Mouse (Mus musculus) right cerebral cortex, postnatal 10 days (tissue): ENCODE measurements around the gene Fgf22.
A peak's percentile ranks its signal among the peaks of the same experiment; 100 is the strongest.
"Not testable (repeated sequence)": the region's sequence is repeated elsewhere in the genome, so short reads cannot be mapped to it uniquely, and the experiment has no call there.

Experiments
- DNase-seq, 2 experiments: peaks; one replicate each; pipeline ENCODE4 v3.0.0; 2021; ENCODE audit warnings: low spot score in 2 of 2

Fgf22 gene

DNA sequence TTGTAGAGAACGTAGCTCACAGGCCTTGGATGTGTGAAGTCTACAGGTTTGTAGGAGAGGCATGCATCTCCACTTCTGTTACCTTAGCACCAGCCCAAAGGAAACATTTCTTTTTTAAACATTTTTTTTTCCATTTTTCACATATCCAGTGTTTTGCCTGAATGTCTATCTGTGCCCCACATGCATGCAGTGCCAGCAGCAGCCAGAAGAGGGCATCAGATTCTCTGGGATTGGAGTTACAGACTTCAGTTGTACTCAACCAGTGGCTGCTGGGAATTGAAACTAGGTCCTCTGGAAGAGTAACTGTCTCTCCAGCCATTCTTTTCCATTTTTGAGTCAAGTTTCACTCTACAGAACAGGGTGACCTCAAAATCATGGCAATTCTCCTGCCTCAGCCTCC, 22.4 kb upstream of the Fgf22 start:
- DNase-seq: no peak

DNA sequence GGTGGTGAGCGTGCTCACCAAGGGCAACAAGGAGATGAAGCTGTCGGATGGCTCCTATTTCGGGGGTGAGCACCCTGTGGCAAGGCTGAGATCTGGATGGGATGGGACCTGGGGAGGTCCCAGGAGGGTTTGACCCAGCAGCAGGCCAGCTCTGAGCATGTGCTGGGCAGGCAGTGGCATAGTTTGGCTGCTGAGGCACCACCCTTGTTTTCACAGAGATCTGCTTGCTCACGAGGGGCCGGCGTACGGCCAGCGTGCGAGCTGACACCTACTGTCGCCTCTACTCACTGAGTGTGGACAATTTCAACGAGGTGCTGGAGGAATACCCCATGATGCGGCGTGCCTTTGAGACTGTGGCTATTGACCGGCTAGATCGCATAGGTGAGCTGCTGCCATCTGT, 21.0 kb upstream of the Fgf22 start:
- DNase-seq: no peak

DNA sequence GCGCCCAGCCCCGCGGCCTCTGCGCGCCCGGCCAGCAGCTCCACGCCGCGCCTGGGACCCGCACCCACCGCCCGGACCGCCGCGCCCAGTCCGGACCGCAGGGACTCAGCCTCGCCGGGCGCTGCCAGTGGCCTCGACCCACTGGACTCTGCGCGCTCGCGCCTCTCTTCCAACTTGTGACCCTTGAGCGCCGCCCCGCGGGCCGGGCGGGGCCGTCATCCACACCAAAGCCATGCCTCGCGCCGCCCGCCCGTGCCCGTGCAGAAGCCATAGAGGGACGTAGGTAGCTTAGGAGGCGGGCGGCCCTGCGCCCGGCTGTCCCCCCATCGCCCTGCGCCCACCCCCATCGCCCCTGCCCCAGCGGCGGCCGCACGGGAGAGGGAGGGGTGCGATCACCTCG, 19.5 kb upstream of the Fgf22 start:
- DNase-seq: no peak

DNA sequence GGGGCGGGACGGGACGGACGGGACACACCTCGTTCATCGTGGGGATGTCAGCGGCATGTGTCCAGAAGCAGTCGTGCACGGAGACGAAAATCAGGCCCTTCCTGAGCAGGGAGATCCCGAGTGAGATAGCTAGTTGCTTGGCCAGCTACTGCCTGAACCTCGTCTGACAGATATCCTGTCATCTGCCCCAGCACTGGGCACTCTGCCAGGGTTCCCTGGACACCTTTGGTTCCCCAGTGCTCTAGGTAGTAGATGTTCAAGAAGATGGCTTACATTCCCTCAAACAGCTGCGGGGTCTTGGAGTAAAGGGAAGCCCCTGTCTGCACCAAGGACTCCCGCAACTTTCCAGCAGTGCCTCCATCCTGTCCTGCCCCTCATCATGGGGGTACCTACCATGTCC, 18.2 kb upstream of the Fgf22 start:
- DNase-seq: no peak

DNA sequence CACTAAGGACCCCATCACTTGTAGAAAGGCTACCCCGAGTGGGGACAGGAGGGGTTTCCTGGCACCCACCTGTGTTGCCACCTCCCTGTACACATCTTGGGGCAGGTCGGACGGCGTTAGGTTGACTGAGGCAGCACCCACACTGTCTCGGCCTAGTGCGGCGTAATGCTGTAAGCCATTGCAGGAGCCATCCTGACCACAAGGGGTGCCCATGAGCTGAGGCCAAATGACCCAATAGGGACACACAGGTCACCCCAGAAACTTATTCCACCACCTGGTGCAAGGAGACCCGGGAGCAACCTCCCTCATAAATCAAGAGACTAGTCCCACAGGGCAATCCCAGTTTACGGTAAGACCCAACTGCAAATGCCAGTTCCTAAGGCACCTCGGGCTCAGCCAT, 16.6 kb upstream of the Fgf22 start:
- DNase-seq: no peak

DNA sequence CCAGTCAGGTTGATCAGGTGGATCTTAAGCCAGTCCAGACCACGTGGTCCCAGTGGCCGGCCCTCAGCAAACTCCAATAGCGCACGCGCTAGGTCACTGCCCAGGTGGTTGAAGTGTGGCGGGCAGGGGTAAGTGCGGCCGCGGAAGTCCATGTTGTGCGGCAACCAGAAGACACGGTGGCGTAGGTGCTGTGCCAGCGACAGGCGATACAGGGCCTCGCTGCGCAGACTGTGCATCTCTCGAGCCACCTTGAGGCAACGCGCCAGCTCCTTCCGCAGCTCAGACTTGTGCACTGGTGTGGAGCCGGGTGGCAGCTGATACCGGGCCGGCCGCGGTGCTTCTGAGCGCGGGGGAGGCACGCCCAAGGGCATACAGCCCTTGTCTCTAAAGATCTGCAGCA, 15.6 kb upstream of the Fgf22 start:
- DNase-seq: no peak

DNA sequence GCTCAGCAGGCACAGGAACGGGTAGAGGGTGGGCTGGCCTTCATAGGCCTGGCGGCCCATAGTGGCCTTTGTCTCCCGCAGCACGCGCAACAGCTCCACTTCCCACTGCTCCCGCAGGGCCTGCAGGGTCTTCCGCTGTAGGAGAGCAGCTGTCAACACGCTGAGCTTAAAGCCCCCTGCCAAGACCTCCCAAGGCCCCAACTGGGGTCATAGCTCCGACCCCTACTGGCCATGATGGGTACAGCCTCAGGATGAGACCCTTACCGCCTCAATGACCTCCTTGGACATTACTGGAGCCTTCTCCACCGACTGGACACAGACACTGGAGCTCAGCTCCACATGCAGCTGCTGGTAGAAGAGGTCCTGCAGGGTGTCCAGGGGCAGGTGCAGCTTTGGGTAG, 14.0 kb upstream of the Fgf22 start:
- no peak for DNase-seq

DNA sequence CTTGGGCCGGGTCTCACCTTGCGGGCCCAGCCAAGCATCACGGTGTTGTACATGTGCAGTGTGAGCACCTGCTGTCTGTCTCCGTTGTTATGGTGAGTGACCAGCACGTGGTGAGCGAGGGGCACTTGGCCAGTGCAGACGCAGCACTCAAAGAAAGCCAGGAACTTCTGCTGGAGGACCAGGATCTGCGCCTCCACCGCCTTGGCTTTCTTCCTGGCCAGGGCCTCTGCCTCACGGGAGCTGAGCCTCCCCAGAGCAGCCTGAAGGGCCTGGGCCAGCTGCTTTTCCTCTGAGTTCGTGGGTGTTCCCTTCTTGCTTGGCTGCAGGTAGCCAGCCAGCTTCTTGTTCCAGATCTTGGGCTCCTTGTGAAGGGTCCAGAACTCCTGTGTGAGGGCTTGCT, 11.7 kb upstream of the Fgf22 start:
- DNase-seq: no peak

DNA sequence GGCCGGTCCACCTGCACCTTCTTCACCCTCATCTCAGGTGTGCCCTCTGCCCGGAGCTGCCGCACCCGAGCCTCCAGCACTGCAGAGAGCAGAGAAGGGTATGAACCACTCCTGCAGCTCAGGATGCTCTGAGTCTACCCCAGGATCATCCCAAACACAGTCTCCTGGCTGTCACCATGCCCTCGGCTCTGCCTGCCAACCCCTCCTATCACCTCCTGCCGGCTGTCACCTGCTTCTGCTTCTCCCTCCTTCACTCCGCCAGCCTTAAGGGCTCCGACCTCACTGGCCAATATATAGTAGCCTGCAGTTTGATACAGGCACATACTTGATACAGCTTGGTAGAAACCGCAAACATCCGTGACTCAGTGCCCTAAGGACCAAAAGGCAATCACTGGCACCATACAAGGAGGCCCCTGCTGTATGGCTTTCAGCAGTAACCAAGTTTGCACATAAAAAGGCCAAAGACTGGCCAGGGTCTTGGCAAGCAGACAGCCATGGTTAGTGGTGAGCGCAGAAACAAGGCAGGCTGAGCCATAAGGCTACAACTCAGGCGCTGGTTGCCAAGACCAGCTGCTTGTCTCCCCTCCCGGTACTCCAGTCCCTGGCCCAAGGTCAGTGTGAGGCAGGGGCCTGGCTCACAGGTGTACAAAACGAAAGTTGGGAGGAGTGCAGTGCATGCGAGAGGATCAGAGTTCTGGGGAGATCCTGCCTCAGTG, 11.1 kb upstream of the Fgf22 start:
- DNase-seq: no peak

DNA sequence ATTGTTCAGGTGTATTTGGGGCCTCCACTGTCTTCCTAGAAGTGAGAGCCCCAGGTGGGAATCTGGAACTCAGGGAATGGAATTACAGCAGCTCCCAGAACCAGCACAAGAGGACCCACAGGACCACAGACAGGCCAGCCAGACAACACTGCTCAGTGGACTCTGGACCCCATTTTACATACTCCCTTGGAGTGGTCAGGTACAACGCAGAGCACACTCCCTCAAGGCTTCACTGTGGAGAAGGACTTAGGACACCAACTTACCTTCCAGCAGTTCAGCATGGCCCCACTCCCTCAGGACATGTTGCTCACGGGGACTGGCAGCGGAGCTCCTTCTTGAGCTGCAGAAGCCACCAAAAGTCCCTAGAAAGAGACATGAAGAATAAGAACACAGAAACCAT, 9.5 kb upstream of the Fgf22 start:
- DNase-seq: no peak

DNA sequence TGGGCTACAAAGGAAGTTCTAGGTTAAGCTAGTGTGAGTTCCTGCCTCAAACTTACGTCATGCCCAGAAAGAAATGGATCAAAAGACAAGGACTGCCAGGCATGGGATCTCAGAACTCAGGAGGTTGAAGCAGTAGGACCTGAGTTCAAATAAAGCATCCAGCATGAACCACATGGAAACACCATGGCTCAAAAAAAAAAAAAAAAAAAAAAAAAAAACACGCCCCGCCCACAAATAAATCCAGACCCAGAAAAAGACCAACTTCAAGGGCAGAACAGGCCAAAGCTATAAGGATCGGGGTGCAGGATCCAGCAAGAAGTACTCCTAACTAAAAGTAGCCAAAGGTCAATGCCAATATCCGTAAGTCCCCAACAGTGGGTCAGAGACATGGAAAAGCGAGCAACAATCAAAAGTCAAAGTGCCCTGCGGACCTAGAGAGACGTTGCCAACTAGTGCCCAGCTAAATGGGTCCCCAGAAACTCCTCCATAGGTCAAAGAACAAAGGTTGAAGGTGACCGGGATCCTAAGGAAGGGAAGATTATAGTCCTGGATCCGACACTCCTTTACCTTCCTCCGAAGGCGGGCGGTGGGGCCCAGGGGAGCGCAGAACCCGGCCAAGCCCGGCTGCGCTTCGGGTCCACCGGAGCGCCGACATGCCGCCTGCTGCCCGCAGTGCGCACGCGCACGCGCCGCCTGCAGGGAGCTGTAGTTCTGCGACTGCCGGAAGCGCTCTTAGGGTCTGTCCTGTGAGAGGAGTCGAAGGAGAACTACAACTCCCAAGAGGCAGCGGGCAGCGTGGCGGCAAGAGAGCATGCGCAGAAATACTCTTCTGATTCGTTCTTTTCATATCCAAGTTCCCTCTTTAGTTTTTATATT, 8.7 kb upstream of the Fgf22 start, which contains the start of gene Polrmt:
Gene Polrmt (minus strand): TSS at position 684 of the 876 bp plus-strand sequence.
- DNase-seq: peak; percentile 98

DNA sequence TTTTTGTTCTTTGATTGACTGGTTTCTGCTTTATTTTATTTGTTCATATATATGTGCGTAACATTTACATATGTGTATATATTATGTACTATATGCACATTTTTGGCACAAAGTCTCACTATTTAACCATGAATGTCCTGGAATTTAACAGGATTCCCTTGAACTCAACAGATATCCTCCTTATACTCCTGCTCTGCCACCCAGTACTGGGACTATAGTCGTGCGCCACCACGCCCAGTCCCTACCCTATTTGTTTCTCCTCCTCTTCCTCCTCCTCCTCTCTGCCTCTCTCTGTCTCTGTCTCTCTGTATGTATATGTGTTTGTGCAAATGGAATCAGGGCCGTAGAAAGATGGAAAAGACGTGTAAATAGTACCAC, 8.1 kb upstream of the Fgf22 start:
- DNase-seq: no peak

DNA sequence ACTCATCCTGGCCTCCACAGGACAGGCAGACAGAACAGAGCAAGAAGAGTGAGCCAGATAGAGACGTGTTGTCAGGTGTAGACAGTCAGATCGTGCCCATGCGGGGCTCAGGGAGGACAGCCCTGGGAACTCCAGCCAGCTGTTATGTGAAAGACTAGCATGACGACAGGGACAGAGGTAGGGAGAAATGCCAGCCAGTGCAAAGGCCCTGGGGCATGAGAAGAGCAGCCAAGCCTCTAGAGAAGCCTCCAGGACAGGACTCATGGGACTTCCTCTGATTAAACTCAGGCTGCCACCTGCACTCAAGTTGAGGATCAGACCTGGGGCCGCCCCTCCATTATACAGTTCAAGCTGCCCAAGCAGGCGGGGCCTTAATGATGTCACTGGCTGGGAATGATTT, 6.4 kb upstream of the Fgf22 start:
- no peak for DNase-seq

DNA sequence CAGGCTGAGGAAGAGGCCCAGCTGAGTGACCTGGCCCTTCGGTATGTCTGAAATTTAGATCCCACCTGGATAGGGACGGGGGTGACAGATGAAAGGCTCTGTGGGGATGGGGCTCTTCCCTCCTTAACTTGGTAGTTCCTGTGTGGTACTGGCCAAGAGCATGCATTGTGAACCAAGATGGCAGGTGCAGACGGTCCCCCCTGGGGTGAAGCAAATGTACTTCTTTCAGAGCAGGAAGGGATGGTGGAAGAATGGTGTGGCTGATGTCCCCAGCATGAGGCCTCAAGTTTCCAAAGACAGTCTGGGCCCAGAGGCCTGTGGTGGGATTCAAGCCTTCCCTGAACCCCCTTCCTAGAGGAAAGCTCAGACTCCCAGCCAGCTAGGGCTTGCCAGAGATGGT, 978 bp downstream of the Fgf22 start:
- DNase-seq: no peak

DNA sequence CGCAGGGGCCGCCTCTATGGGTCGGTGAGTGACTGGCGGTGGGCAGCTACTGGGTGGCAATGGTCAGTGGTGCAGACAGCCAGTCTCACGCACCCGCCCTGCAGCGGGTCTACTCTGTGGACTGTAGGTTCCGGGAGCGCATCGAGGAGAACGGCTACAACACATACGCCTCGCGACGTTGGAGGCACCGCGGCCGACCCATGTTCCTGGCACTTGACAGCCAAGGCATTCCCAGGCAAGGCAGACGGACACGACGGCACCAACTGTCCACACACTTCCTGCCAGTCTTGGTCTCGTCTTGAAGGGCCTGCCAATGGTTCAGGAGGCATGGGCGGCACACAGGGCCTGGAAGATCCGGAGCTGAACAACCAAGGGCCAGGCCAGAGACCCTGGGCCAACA, 1.8 kb downstream of the Fgf22 start:
- DNase-seq: no peak

DNA sequence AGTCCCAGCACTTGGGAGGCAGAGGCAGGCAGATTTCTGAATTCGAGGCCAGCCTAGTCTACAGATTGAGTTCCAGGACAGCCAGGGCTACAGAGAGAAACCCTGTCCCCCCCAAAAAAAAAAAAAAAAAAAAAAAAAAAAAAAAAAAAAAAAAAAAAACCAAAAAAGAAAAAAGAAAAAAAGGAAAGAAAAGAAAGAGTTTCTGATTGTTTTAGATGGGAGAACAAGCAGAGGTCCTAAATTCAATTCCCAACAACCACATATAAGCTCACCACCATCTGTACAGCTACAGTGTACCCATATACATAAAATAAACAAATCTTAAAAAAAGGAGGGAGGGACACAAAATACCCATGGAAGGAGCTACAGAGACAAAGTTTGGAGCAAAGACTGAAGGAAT, 4.8 kb downstream of the Fgf22 start:
- DNase-seq: not testable (repeated sequence)

DNA sequence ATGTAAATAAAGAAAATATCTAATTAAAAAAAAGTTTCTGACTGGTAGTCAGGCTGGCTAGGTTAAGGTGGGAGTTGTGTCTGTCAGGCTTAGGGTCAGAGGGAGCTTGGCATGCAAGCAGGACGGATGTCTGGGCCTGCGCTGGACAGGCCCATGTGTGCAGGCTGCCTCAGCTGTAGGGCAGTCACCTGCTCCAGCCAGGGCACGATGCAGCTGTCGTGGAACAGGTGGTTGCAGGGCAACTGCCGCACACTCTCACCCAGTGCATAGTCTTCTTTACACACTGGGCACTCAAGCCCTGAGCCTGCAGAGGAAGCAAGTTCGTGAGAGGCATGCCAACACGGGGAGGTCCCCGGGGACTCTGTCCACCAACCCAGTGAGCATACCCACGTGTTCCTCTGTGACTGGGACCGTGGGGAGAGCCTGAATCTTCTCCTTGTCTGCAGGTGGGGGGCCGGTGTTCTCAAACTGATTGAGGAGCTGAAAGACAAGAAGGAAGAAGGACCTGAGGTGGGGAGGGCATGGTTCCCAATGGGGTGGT, 5.8 kb downstream of the Fgf22 start:
- no peak for DNase-seq

DNA sequence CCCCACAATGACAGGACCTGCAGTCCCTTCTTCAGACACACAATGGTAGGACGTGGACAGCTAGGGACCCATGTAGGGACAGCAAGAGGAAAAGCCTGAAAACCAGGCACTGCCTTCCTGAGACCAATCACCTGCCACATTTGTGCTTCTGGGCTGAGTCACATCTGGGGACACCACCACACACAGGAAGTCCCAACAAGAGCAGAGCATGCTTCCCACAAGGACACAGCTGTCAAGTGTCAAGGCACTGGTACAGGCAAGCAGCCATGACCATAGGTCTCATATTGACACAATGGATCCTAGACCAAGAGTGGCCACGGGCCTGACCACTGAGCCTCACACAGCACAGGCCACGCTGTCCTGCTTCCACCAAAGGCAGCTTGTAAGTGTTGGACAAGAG, 8.0 kb downstream of the Fgf22 start:
- no peak for DNase-seq

DNA sequence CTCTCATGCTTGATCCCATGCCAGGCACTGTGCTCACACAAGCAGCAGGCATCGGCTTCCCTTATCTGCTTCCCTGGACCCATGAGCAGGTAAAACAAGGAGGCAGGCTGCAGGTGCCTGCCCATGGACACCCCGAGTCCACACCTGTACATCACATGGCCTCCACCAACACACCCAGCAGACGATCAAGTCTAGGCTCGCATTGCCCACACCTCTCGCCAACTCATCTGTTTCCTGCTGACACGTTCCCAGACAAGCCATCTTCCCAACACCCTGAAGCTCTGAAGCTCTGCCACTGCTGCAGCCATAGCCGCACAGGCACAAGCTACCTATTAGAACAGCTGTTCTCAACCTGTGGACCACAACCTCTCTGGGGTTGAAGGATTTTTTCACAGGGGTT, 9.4 kb downstream of the Fgf22 start:
- no peak for DNase-seq

DNA sequence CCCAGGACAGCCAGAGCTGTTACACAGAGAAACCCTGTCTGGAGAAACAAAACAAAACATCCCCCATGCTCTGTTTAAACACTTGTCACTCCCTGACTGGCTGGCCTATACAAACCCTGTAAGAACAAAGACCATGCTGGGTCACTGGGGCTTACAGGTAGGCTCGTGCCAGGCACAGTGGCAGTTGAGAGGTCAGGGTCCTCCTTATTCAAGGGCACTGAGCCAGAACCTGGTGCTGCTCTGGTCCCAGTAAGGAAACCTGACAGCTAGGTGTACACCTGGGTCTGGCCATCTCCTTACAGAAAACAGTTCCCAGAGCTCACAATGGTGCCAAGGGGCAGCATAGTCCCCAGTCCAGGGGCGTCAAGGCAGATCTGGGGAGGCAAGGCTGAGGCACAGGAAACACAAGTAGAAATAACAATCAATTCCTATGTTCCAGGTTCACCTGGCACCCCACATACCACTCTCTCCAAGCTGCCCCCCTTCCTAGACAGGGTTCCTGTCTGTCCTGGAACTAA, 10.4 kb downstream of the Fgf22 start:
- DNase-seq: peak in 1 of 2 experiments; percentile 24

DNA sequence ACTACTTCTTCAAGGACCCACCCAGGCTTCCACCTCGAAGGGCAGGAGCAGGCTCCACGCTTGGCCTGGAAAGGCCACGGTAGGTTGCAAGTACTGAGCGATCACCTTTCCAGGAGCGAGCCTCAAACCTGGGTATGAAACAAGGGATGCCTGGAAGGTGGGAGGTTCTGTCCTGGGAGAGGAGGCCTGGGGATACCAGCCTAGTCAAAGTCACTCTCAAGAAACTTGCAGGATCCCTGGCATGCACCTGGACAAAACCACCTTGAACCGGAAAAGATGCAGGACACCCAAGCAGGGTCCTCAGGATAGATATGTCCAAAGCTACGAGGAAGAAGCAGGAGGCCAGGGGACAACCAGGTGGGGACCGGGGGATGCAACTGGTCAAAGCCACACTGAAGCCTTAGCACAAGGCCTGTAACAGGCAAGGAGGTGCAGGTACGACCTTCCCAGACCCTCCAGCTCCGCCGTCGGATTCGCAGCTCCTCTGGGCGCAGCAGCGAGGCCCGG, 11.2 kb downstream of the Fgf22 start:
- peak in 1 of 2 experiments; percentile 35 for DNase-seq

DNA sequence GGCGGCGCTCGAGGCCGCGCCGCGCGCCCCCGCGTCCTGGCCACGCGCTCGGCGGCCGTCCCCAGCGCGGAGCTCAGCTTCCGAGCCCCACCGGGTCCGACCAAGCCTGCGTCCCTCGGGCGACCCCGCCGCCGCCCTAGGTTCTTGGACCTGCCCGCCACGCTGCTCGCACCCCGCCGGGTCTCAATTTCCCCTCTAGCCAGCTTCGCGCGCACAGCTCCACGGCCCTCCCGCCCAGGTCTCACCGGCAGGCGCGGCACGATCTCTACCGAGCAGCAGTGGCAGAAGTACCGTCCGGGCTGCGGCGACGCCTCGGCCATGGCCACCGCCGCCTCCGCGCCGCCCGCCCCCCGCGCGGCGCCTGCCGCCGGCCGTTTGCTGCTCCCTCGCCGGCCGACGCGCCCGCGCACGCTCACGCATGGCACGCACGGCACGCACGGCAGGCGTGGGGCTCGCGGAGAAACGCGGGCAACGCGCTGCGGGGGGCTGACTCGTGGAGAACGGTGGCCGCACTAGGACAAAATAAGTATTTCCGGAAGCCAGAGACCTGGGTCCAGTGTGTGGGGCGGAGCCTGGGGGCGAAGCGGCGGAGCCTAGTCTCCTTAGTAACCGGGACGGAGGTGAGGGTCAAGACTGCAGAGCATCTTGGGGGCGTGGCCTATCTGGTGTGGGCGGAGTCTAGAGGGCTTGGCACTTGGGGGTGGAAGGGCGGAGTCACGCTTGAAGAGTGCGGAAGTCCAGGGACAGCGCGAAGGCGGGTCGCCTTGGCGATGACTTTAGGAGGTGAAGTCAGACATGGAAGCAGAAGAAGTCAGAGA, 11.8 kb downstream of the Fgf22 start, which contains the start of gene Rnf126:
Gene Rnf126 (minus strand): TSS at position 445 of the 818 bp plus-strand sequence.
- DNase-seq: peak; percentile 98 to 99
